Mouse (Mus musculus) stomach, embryonic 15.5 days (tissue): ENCODE results near the gene Mcu. TPM values are rescaled to one million over a fixed set of nuclear protein-coding genes. Genes with fewer than 3 reads are reported as not detected.

Source experiments
- ATAC-seq: fragments of 200-750 bp; cut with Nextera tagmentation; 2 replicates; pipeline ENCODE4 v1.8.0; 2017; ENCODE audit warnings: low read depth, moderate number of reproducible peaks, moderate TSS enrichment; ENCODE audit not compliant: insufficient read depth, low FRiP score
- H3K27ac ChIP-seq: fragments of 300-500 bp; sonication (generic); 2 replicates; pipeline ENCODE4 v1.5.1; 2015; ENCODE audit warnings: mild to moderate bottlenecking, inconsistent platforms
- H3K27me3 ChIP-seq: fragments of 300-500 bp; sonication (generic); replicated peaks from 2 replicates; pipeline ENCODE4 v1.6.1; 2015; ENCODE audit warnings: inconsistent platforms
- H3K36me3 ChIP-seq: fragments of 300-500 bp; sonication (generic); 2 replicates; pipeline ENCODE4 v1.6.1; 2015; ENCODE audit warnings: inconsistent platforms
- H3K4me1 ChIP-seq: fragments of 300-500 bp; sonication (generic); 2 replicates; pipeline ENCODE4 v1.6.1; 2015; ENCODE audit warnings: inconsistent platforms
- H3K4me2 ChIP-seq: fragments of 300-500 bp; sonication (generic); 2 replicates; pipeline ENCODE4 v1.6.1; 2015; ENCODE audit warnings: mild to moderate bottlenecking, inconsistent platforms
- H3K4me3 ChIP-seq: fragments of 300-500 bp; sonication (generic); replicated peaks from 2 replicates; pipeline ENCODE4 v1.5.1; 2015; ENCODE audit warnings: inconsistent platforms
- H3K9ac ChIP-seq: fragments of 300-500 bp; sonication (generic); 2 replicates; pipeline ENCODE4 v1.6.1; 2015; ENCODE audit warnings: inconsistent platforms
- H3K9me3 ChIP-seq: fragments of 300-500 bp; sonication (generic); 2 replicates; pipeline ENCODE4 v1.6.1; 2016; ENCODE audit warnings: inconsistent platforms
- WGBS: fragments of 180-500 bp; shearing (Covaris S2); methylation state at CpG from one replicate; pipeline ENCODE4 v1.1.7; 2015; 5-methylcytosine and 5-hydroxymethylcytosine counted together
- polyA plus RNA-seq: library from polyadenylated mRNA; unstranded; fragments of >200 nt; fragmentation: Nextera tagmentation; extraction: Ambion mirVana; gene quantifications from 2 replicates; pipeline ENCODE4 v1.2.1, GENCODE M21; 2015

The Mcu gene
- polyA plus RNA-seq, 1 experiment from 2014 or later = 55.8 TPM

GRCm38 (mm10) chr10:59581826-59582543 lies 34.5 kb downstream of the Mcu start:
- Histone ChIP-seq H3K27me3 (no peaks in the 10 kb centered on the region), H3K4me3 (no peak overlapping the region), H3K27ac (no peak overlapping the region), H3K4me1 (peaks cover 18% of the 10 kb centered on the region), H3K9me3 (no peaks in the 10 kb centered on the region), H3K9ac (no peak overlapping the region), H3K36me3 (no peaks in the 10 kb centered on the region), H3K4me2 (no peak overlapping the region)
- ATAC-seq = no peak
- 88% methylated on average over 1 of the region's 1 CpGs for WGBS

- no peaks in the 10 kb centered on the region for H3K27me3 ChIP-seq
- no peak overlapping the region for H3K4me3 ChIP-seq
- peaks cover 29% of the 10 kb centered on the region for H3K4me1 ChIP-seq
- WGBS = 94% methylated on average over 3 of the region's 3 CpGs
- no peak overlapping the region for H3K4me2 ChIP-seq
- H3K9me3 ChIP-seq = no peaks in the 10 kb centered on the region
- no peak for ATAC-seq
- H3K36me3 ChIP-seq = no peaks in the 10 kb centered on the region
- no peak overlapping the region for H3K27ac ChIP-seq
- H3K9ac ChIP-seq = no peak overlapping the region
These were observed 35.8 kb downstream of the Mcu start for GRCm38 (mm10) chr10:59580593-59581149.

- Histone ChIP-seq H3K4me3 (no peak overlapping the region), H3K9me3 (no peaks in the 10 kb centered on the region), H3K4me1 (peaks cover 29% of the 10 kb centered on the region), H3K4me2 (no peak overlapping the region), H3K36me3 (no peaks in the 10 kb centered on the region), H3K27ac (no peak overlapping the region), H3K9ac (no peak overlapping the region), H3K27me3 (no peaks in the 10 kb centered on the region)
- no peak for ATAC-seq
- 86% methylated on average over 3 of the region's 3 CpGs for WGBS
These were observed 36.8 kb downstream of the Mcu start for GRCm38 (mm10) chr10:59579645-59580044.

- H3K9ac ChIP-seq = no peak overlapping the region; the same call in 1 of the 2 replicates
- no peaks in the 10 kb centered on the region for H3K36me3 ChIP-seq
- ATAC-seq = peak; percentile 73
- H3K4me1 ChIP-seq = peaks cover 29% of the 10 kb centered on the region
- 0 out of 2 replicates have a peak overlapping the region, but pooled peaks have one; percentile 2 for H3K4me3 ChIP-seq
- WGBS = 22% methylated on average over 12 of the region's 12 CpGs
- H3K27ac ChIP-seq = peak overlapping the region; percentile 74
- H3K9me3 ChIP-seq = no peaks in the 10 kb centered on the region; the same call in 1 of the 2 replicates
- peak overlapping the region; percentile 32 for H3K4me2 ChIP-seq
- no peaks in the 10 kb centered on the region for H3K27me3 ChIP-seq
These were observed 38.4 kb downstream of the Mcu start for GRCm38 (mm10) chr10:59577871-59578801.

GRCm38 (mm10) chr10:59576305-59576704 lies 40.2 kb downstream of the Mcu start:
- Histone ChIP-seq H3K27me3 (no peaks in the 10 kb centered on the region), H3K4me1 (peaks cover 38% of the 10 kb centered on the region), H3K4me3 (no peak overlapping the region), H3K9me3 (no peaks in the 10 kb centered on the region; the same call in 1 of the 2 replicates), H3K4me2 (no peak overlapping the region), H3K27ac (peak overlapping the region; percentile 74), H3K9ac (no peak overlapping the region), H3K36me3 (no peaks in the 10 kb centered on the region)
- ATAC-seq = no peak
- 39% methylated on average over 5 of the region's 5 CpGs for WGBS

- WGBS = 49% methylated on average over 5 of the region's 5 CpGs
- no peaks in the 10 kb centered on the region for H3K27me3 ChIP-seq
- H3K4me1 ChIP-seq = peaks cover 38% of the 10 kb centered on the region; the same call in 1 of the 2 replicates
- H3K4me2 ChIP-seq = no peak overlapping the region
- no peak for ATAC-seq
- H3K9ac ChIP-seq = no peak overlapping the region
- H3K36me3 ChIP-seq = no peaks in the 10 kb centered on the region
- peak overlapping the region; percentile 27; the same call in 1 of the 2 replicates for H3K27ac ChIP-seq
- H3K9me3 ChIP-seq = no peaks in the 10 kb centered on the region; the same call in 1 of the 2 replicates
- H3K4me3 ChIP-seq = no peak overlapping the region
These were observed 44.5 kb downstream of the Mcu start for GRCm38 (mm10) chr10:59571964-59572363.

GRCm38 (mm10) chr10:59571273-59571672 lies 45.2 kb downstream of the Mcu start:
- no peak overlapping the region for H3K4me3 ChIP-seq
- H3K27ac ChIP-seq = no peak overlapping the region; the same call in 1 of the 2 replicates
- ATAC-seq = no peak

GRCm38 (mm10) chr10:59570780-59571179 lies 45.7 kb downstream of the Mcu start:
- Histone ChIP-seq H3K36me3 (no peaks in the 10 kb centered on the region), H3K9ac (no peak overlapping the region), H3K4me3 (no peak overlapping the region), H3K27ac (peak overlapping the region; percentile 69; the same call in 1 of the 2 replicates), H3K4me2 (no peak overlapping the region), H3K4me1 (peaks cover 33% of the 10 kb centered on the region; the same call in 1 of the 2 replicates), H3K9me3 (no peaks in the 10 kb centered on the region; the same call in 1 of the 2 replicates), H3K27me3 (no peaks in the 10 kb centered on the region)
- ATAC-seq = no peak
- 40% methylated on average over 2 of the region's 2 CpGs for WGBS

More at GRCm38 (mm10) chr10:59571273-59571672, 45.2 kb downstream of the Mcu start:
- no peaks in the 10 kb centered on the region for H3K36me3 ChIP-seq
- no peak overlapping the region for H3K4me2 ChIP-seq
- no peak overlapping the region for H3K9ac ChIP-seq
- no peaks in the 10 kb centered on the region; the same call in 1 of the 2 replicates for H3K9me3 ChIP-seq
- H3K27me3 ChIP-seq = no peaks in the 10 kb centered on the region
- WGBS = 64% methylated on average over 4 of the region's 4 CpGs
- peaks cover 33% of the 10 kb centered on the region; the same call in 1 of the 2 replicates for H3K4me1 ChIP-seq

GRCm38 (mm10) chr10:59570360-59570759 lies 46.1 kb downstream of the Mcu start:
- Histone ChIP-seq H3K4me3 (no peak overlapping the region), H3K9me3 (no peaks in the 10 kb centered on the region; the same call in 1 of the 2 replicates), H3K27ac (peak overlapping the region; percentile 69; the same call in 1 of the 2 replicates), H3K36me3 (no peaks in the 10 kb centered on the region), H3K4me2 (no peak overlapping the region), H3K27me3 (no peaks in the 10 kb centered on the region), H3K9ac (no peak overlapping the region), H3K4me1 (peaks cover 32% of the 10 kb centered on the region; the same call in 1 of the 2 replicates)
- no peak for ATAC-seq
- 63% methylated on average over 6 of the region's 6 CpGs for WGBS

- no peak for ATAC-seq
- Histone ChIP-seq H3K36me3 (no peaks in the 10 kb centered on the region), H3K9me3 (no peaks in the 10 kb centered on the region; the same call in 1 of the 2 replicates), H3K27me3 (no peaks in the 10 kb centered on the region), H3K4me3 (no peak overlapping the region), H3K4me1 (peaks cover 32% of the 10 kb centered on the region; the same call in 1 of the 2 replicates), H3K4me2 (no peak overlapping the region), H3K27ac (no peak overlapping the region), H3K9ac (no peak overlapping the region)
- 76% methylated on average over 1 of the region's 1 CpGs for WGBS
These were observed 47.0 kb downstream of the Mcu start for GRCm38 (mm10) chr10:59569481-59569869.

GRCm38 (mm10) chr10:59568665-59569480 lies 47.6 kb downstream of the Mcu start:
- no peak overlapping the region for H3K9ac ChIP-seq
- H3K9me3 ChIP-seq = no peaks in the 10 kb centered on the region; the same call in 1 of the 2 replicates
- peaks cover 32% of the 10 kb centered on the region; the same call in 1 of the 2 replicates for H3K4me1 ChIP-seq
- no peaks in the 10 kb centered on the region for H3K27me3 ChIP-seq
- 57% methylated on average over 10 of the region's 10 CpGs for WGBS
- H3K36me3 ChIP-seq = no peaks in the 10 kb centered on the region
- no peak overlapping the region for H3K4me3 ChIP-seq
- no peak for ATAC-seq
- no peak overlapping the region for H3K4me2 ChIP-seq
- H3K27ac ChIP-seq = no peak overlapping the region
